Mouse (Mus musculus) adrenal gland, postnatal 25 days (tissue): ENCODE data around the gene Ubqln4. TPM values are rescaled to one million over a fixed set of nuclear protein-coding genes. Genes with fewer than 3 reads are reported as not detected.
"Not testable (repeated sequence)": the region's sequence is repeated elsewhere in the genome, so short reads cannot be mapped to it uniquely, and the experiment has no call there.

ENCODE experiments used
- DNase-seq: peaks from one replicate; pipeline ENCODE4 v3.0.0; 2021; ENCODE audit warnings: mixed read lengths
- total RNA-seq: library from RNA; stranded (reverse); gene quantifications from 2 replicates; pipeline ENCODE4 v1.2.3, GENCODE M21; 2021

The Ubqln4 gene
- total RNA-seq, 1 experiment from 2014 or later, result 74.3 TPM

DNA sequence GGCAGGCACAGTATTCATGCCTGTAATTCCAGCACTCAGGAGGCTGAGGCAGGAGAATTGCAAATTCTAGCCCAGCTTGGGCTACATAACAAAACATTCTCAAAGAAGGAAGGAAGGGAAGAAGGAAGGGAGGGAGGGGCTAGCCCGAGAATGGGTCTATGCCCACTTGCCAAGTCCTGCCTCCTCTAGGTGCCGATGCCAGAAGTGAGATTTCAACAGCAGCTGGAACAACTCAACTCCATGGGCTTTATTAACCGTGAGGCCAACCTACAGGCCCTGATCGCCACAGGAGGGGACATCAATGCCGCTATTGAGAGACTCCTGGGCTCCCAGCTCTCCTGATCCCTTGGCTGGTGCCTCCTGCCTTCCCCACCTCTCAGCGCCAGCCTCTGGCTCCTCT is 14.3 kb downstream of the Ubqln4 start:
- no peak for DNase-seq

- DNase-seq, result no peak
These were observed 15.1 kb downstream of the Ubqln4 start for GRCm38 (mm10) chr3:88568615-88569014.

GRCm38 (mm10) chr3:88569093-88569492 is 15.5 kb downstream of the Ubqln4 start:
- DNase-seq, result no peak

DNA sequence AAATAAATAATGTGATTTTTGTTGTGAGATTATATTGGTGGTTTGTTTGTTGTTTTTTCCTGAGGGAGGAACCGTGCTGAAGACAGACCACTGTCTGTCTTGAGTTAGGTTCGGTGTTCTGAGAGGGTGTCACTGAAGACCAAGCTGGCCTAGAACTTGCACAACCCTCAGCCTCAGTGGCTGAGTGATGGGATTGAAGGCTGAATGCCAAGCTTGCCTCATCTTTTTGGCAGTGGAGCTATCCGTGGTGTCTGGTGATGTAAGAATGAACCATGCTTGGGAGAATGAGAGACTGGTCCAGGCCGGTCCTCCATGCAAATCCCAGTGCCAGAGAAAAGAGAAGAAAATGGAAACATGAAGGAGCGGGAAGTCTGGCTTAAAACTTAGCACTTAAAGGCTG is 16.1 kb downstream of the Ubqln4 start:
- DNase-seq, result peak; percentile 42

- no peak for DNase-seq
These were observed 16.8 kb downstream of the Ubqln4 start for GRCm38 (mm10) chr3:88570341-88570740.

- no peak for DNase-seq
These were observed 18.3 kb downstream of the Ubqln4 start for GRCm38 (mm10) chr3:88571856-88572255.

DNA sequence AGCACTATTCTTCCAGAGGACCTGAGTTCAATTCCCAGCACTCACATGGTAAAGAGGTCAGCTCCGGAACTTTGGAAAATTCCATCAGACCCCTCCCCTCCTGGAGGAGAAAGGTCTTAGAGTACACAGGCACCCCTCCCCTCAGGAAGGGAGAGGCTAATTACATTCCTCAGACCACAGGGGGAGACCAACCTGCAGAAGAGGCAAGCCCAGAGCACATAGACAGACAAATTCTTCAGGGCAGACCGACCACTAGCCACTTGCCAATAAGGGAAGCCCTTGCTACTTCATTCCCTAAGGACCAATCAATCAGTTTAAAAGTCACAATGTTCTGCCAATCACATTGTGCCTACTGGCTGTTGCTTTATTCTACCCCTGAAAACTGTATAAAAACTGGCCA is 19.3 kb downstream of the Ubqln4 start:
- no peak for DNase-seq

- no peak for DNase-seq
These were observed 20.3 kb downstream of the Ubqln4 start for GRCm38 (mm10) chr3:88573810-88574209.

DNA sequence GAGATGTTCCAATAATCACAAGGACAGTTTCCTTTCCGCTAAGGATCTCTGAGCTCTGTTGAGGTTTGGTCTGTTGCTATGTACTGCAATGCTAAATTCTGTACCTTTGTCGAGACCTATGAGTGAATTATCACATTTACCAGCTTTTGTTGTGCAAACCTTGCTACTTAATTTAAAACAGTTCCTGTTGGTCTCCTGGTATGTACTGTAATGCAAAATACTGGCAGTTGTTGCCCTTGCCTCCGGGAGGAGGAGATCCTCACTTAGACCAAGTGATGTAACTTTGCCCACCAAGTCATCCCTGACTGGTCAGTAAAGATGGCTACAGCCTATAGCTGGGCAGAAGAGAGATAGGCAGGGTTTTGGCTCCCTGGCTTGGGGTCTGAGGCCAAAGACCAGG is 22.0 kb downstream of the Ubqln4 start, which contains the start of gene Ssr2:
Ssr2 (plus strand) TSS at position 337 of the 400 bp plus-strand sequence.
- no peak for DNase-seq

GRCm38 (mm10) chr3:88577846-88578245 is 24.3 kb downstream of the Ubqln4 start:
- not testable (repeated sequence) for DNase-seq

DNA sequence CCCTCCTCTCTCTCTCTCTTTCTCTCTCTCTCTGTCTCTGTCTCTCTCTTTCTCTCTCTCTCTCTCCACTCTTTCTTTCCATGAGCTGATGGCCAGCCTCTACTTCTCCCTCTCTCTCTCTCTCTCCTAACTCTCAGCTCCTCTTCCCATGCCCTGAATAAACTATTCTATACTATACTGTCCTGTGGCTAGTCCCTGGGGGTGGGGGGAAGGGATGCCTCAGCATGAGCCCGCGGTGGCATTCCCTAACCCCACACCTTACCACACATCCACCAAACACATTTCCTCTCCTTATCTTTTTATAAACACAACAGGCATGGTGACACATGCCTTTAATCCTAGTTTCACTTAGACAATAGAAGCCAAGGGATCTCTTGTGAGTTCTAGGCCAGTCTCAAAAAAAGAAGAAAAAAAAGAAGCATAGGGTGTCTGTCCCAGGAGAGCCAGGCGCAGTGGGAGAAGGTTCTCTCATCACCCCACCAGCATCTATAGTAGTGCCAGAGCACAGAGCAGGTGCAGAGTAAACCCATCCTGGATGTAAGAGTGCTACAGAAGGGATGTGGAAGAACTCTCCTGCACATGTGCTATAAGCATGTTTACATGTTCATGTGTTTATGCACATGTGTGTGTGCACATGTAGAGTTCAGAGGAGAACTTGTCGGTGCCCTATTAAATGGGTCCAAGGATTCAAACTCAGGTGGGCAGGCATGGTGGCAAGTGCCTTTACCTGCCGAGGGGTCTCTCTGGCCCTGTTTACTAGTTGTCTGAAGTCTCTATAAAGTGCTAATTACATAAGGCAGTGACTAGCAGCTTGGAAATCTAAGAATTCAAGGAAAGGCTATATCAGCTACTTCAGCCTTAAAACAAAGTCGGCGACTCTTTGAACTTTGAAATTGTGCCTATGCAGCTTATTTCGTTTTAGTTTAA is 25.2 kb downstream of the Ubqln4 start:
- no peak for DNase-seq

DNA sequence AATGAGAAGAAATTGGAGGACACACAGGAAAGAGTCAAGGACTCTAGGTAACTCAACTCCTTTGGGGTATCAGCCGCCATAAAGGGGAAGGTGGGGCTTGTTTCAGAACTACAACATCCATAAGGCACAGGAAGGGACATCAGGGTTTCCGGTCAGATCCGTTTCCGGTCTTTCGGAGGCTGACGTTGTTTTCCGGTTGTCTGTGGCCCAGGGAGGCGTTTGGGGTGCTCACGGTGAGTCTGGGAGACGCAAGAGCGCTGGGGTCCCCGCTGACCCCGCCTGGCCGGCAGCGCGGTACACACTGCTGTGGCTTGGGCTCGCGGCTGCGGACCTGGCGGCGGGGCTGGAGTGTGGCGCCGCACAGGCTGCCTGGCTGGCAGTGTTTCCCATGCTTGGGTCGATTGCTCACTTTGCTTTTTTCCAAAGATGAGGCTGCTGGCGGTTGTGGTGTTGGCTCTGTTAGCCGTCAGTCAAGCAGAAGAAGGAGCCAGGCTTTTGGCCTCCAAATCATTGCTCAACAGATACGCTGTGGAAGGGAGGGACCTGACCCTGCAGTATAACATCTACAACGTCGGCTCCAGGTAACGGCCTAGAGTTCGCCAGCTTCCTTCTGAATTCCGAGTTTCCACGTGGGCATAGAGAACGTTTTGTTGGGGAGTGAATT is 26.0 kb downstream of the Ubqln4 start:
- DNase-seq, result peak; percentile 69

- no peak for DNase-seq
These were observed 32.2 kb downstream of the Ubqln4 start for GRCm38 (mm10) chr3:88585769-88586168.

- DNase-seq, result no peak
These were observed 33.1 kb downstream of the Ubqln4 start for GRCm38 (mm10) chr3:88586640-88587039.

DNA sequence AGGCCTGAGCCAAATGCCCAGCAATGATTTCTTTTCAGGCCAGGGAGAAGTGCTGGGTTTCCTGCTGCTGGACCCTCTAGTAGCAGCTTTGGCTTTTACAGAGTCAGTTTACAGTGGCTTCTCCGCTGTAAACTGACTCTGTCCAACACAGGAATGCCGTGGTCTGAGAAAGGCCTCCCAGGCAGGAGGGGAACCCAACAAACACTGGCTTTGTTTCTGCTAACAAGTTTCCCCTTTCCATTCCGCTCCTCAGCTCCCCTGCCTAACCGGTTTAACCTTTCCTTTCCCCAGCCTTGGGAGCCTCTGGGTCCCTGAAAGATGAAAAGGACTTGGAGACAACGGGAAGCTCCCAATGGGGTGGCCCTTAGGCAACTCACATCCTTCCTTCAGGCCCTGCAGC is 36.7 kb downstream of the Ubqln4 start:
- DNase-seq, result no peak

GRCm38 (mm10) chr3:88591044-88591443 is 37.5 kb downstream of the Ubqln4 start:
- DNase-seq, result no peak

GRCm38 (mm10) chr3:88591950-88592731 is 38.6 kb downstream of the Ubqln4 start:
- DNase-seq, result no peak

- DNase-seq, result no peak
These were observed 39.5 kb downstream of the Ubqln4 start for GRCm38 (mm10) chr3:88592942-88593576.

DNA sequence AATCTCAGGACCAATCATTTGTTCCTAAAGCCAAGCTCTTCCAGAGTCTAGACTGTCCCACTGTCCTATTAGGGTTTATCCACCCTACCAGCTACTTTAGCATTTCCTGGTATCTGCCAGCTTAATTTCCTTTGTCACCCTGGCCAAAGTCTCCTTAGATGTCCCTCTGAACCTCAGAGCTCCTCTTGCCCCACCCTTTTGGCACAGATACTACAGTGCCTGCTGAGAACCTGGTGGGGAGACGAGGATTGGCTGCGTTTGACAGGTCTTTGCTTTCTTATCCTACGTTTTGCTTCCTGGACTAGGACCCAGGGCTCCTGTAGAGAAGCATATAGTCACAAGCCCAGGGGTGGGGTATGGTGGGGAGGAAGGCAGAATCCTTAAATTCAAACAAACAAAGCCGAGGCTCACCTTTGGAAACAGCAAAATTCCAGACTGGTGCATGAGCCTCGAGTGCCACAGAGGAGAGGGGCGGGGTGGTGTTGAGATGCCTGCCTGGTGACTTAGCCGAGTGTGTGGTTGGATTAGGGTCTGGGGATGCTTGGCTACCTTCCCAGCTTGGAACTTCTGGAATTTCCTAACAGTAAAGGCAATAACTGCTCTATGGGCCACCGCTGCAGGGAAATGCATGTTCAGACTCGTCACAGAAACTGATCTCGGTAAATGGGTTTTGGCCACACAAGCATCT is 40.5 kb downstream of the Ubqln4 start:
- DNase-seq, result no peak

GRCm38 (mm10) chr3:88596547-88596946 is 43.0 kb downstream of the Ubqln4 start:
- DNase-seq, result not testable (repeated sequence)

GRCm38 (mm10) chr3:88602466-88602865 is 48.9 kb downstream of the Ubqln4 start:
- no peak for DNase-seq
